Mouse (Mus musculus): ENCODE measurements at regions not wholly inside any gene's neighbourhood (a gene's known extent, or its start where the extent isn't known, plus 50 kb on each side); places are given as distances from the start of the nearest gene placed in this dataset.

- Histone ChIP-seq H3K79me2 (ENCODE audit: control insufficient read depth, insufficient read depth, low read length, poor library complexity) (no peaks in the 10 kb centered on the region), H3K4me1 (ENCODE audit: control insufficient read depth in 1 of 2, insufficient read depth in 2 of 2, low read length in 2 of 2) (no peaks in the 10 kb centered on the region), H3K4me3 (ENCODE audit: control insufficient read depth in 1 of 2, insufficient read depth in 1 of 2, low read depth in 2 of 2, low read length in 2 of 2) (no peak overlapping the region), H3K27ac (ENCODE audit: control insufficient read depth, low read depth, low read length) (no peak overlapping the region), H3K9me3 (replicated peaks; ENCODE audit: insufficient read depth, low read length) (no peaks in the 10 kb centered on the region), H3K27me3 (ENCODE audit: control insufficient read depth in 1 of 2, insufficient read depth in 2 of 2, low read length in 2 of 2) (no peaks in the 10 kb centered on the region), H3K9ac (ENCODE audit: control insufficient read depth, low read depth, low read length, poor library complexity, severe bottlenecking) (no peak overlapping the region), H3K36me3 (ENCODE audit: control insufficient read depth in 1 of 2, insufficient read depth in 2 of 2, low read length in 2 of 2) (no peaks in the 10 kb centered on the region)
- no peak for DNase-seq (ENCODE audit: low read depth, low spot score)
- TF ChIP-seq ZKSCAN1 (IDR thresholded peaks at IDR 0.05; ENCODE audit: low read depth, low read length) (no peak), CTCF (IDR thresholded peaks at IDR 0.05 in 2 of 3, conservative IDR thresholded peaks at IDR 0.05 in 1 of 3; ENCODE audit: control insufficient read depth in 1 of 3, insufficient read depth in 1 of 3, low read depth in 2 of 3, low read length in 3 of 3, poor library complexity in 1 of 3, severe bottlenecking in 1 of 3) (no peak), MYB (IDR thresholded peaks at IDR 0.05; ENCODE audit: low read depth, low read length) (no peak), USF2 (IDR thresholded peaks at IDR 0.05; ENCODE audit: borderline replicate concordance in 1 of 2, insufficient read depth in 1 of 2, low read depth in 1 of 2, low read length in 2 of 2) (no peak)
Measured at GRCm38 (mm10) chr9:46482859-46483443, 163.2 kb upstream of the 4931429L15Rik start.

- TF ChIP-seq BHLHE40 (IDR thresholded peaks at IDR 0.05; ENCODE audit: borderline replicate concordance, low read depth, low read length) (no peak), ELF1 (IDR thresholded peaks at IDR 0.05; ENCODE audit: low read depth, low read length) (no peak), MAZ (IDR thresholded peaks at IDR 0.05; ENCODE audit: low read depth, low read length) (no peak), TCF12 (IDR thresholded peaks at IDR 0.05; ENCODE audit: low read depth, low read length) (no peak), SIN3A (IDR thresholded peaks at IDR 0.05; ENCODE audit: low read length) (no peak), RAD21 (IDR thresholded peaks at IDR 0.05; ENCODE audit: low read depth, low read length) (no peak), TBP (IDR thresholded peaks at IDR 0.05; ENCODE audit: low read depth, low read length) (no peak), POLR2AphosphoS5 (IDR thresholded peaks at IDR 0.05; ENCODE audit: borderline replicate concordance, low read depth, low read length) (no peak), MYC (IDR thresholded peaks at IDR 0.05; ENCODE audit: low read depth, low read length) (no peak), USF2 (IDR thresholded peaks at IDR 0.05; ENCODE audit: borderline replicate concordance in 1 of 2, insufficient read depth in 1 of 2, low read depth in 1 of 2, low read length in 2 of 2) (no peak), HCFC1 (IDR thresholded peaks at IDR 0.05; ENCODE audit: low read depth, low read length) (no peak), MEF2A (IDR thresholded peaks at IDR 0.05; ENCODE audit: extremely low read depth, insufficient replicate concordance, low read depth, low read length, poor library complexity, severe bottlenecking) (no peak), KAT2A (conservative IDR thresholded peaks at IDR 0.05; ENCODE audit: low read depth, low read length) (no peak), GATA1 (IDR thresholded peaks at IDR 0.05; ENCODE audit: low read depth, low read length) (no peak), ZNF384 (IDR thresholded peaks at IDR 0.05; ENCODE audit: low read depth, low read length) (no peak)
- H3K9ac ChIP-seq (ENCODE audit: control insufficient read depth, low read depth, low read length, poor library complexity, severe bottlenecking) = no peak overlapping the region
- no peak for DNase-seq (ENCODE audit: low read depth, low spot score)
- H3K27me3 ChIP-seq (ENCODE audit: control insufficient read depth in 1 of 2, insufficient read depth in 2 of 2, low read length in 2 of 2) = no peaks in the 10 kb centered on the region
- H3K36me3 ChIP-seq (ENCODE audit: control insufficient read depth in 1 of 2, insufficient read depth in 2 of 2, low read length in 2 of 2) = no peaks in the 10 kb centered on the region
- no peak overlapping the region for H3K4me3 ChIP-seq (ENCODE audit: control insufficient read depth in 1 of 2, insufficient read depth in 1 of 2, low read depth in 2 of 2, low read length in 2 of 2)
- no peaks in the 10 kb centered on the region for H3K79me2 ChIP-seq (ENCODE audit: control insufficient read depth, insufficient read depth, low read length, poor library complexity)
- no peak overlapping the region for H3K27ac ChIP-seq (ENCODE audit: control insufficient read depth, low read depth, low read length)
- H3K4me1 ChIP-seq (ENCODE audit: control insufficient read depth in 1 of 2, insufficient read depth in 2 of 2, low read length in 2 of 2) = no peaks in the 10 kb centered on the region
- no peaks in the 10 kb centered on the region for H3K9me3 ChIP-seq (replicated peaks; ENCODE audit: insufficient read depth, low read length)
Measured at GRCm38 (mm10) chr9:46482034-46482858, 162.5 kb upstream of the 4931429L15Rik start.

Data from MEL (cell line).